Mouse (Mus musculus) hindbrain, embryonic 12.5 days (tissue): ENCODE measurements around the gene Pwp1. TPM values are rescaled to one million over a fixed set of nuclear protein-coding genes. Genes with fewer than 3 reads are reported as not detected.
A peak's percentile ranks its signal among the peaks of the same experiment; 100 is the strongest.

Experiments
- ATAC-seq: fragments of 200-750 bp; cut with Nextera tagmentation; 2 replicates; pipeline ENCODE4 v1.8.0; 2017; ENCODE audit warnings: moderate TSS enrichment; ENCODE audit not compliant: low FRiP score
- H3K27ac ChIP-seq: fragments of 300-500 bp; sonication (generic); 2 replicates; pipeline ENCODE4 v1.5.1; 2016; ENCODE audit warnings: mild to moderate bottlenecking
- H3K27me3 ChIP-seq: fragments of 300-500 bp; sonication (generic); 2 replicates; pipeline ENCODE4 v1.6.1; 2016; ENCODE audit warnings: mild to moderate bottlenecking
- H3K36me3 ChIP-seq: fragments of 300-500 bp; sonication (generic); 2 replicates; pipeline ENCODE4 v1.6.1; 2016; ENCODE audit warnings: mild to moderate bottlenecking
- H3K4me1 ChIP-seq: fragments of 300-500 bp; sonication (generic); 2 replicates; pipeline ENCODE4 v1.6.1; 2016
- H3K4me2 ChIP-seq: fragments of 300-500 bp; sonication (generic); replicated peaks from 2 replicates; pipeline ENCODE4 v1.6.1; 2016; ENCODE audit warnings: mild to moderate bottlenecking
- H3K4me3 ChIP-seq: fragments of 300-500 bp; sonication (generic); 2 replicates; pipeline ENCODE4 v1.5.1; 2016; ENCODE audit warnings: mild to moderate bottlenecking
- H3K9ac ChIP-seq: fragments of 300-500 bp; sonication (generic); 2 replicates; pipeline ENCODE4 v1.6.1; 2016; ENCODE audit warnings: mild to moderate bottlenecking, moderate library complexity
- H3K9me3 ChIP-seq: fragments of 300-500 bp; sonication (generic); replicated peaks from 2 replicates; pipeline ENCODE4 v1.6.1; 2016; ENCODE audit warnings: mild to moderate bottlenecking
- WGBS: fragments of 180-500 bp; shearing (Covaris S2); methylation state at CpG from one replicate; pipeline ENCODE4 v1.1.7; 2016; 5-methylcytosine and 5-hydroxymethylcytosine counted together
- polyA plus RNA-seq: library from polyadenylated mRNA; unstranded; fragments of >200 nt; fragmentation: Nextera tagmentation; extraction: Ambion mirVana; gene quantifications from 2 replicates; pipeline ENCODE4 v1.2.1, GENCODE M21; 2016

Gene Pwp1
- polyA plus RNA-seq, 1 experiment from 2014 or later, result 71.7 TPM

DNA sequence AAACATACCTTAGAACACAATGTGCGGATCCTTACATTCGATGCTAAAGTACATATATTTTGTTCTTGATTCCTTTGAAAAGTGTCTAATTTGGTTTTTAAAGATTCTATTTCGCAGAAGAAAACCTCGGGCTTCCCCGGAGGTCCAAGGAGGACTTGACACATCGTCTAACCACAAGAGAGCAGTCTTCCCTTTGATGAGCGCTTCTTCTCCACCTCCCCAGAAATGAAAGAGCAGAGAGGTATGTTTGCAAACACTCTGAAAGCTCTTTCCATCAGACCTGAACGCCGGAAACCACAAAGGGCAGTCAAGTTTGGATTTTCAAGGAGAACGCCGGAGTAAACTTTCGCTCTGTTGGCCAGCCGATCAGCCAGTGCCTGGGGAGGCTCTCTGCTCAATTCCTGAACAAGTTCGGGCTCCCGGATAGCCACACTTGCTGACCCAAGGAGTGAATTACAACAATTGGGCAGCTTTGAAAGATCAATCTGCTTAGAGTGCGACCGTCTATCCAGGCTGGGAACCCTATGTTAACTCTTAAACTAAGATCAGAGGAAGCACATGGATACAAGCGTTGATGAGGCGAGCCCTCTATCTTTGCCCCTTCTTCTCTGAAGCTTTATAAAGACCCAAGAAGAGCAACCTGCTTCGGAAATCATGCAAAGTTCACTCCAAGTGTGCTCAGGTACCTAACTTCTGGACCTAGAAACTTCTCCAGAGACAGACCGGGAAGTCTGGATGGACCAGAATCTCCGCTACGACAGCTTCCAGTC, 98.6 kb downstream of the Pwp1 start, which contains the start of gene Ascl4:
Gene Ascl4 (plus strand): TSS at position 6 of the 770 bp plus-strand sequence.
- 2% methylated on average over 23 of the region's 23 CpGs for WGBS
- peak; percentile 7; the same call in 1 of the 2 replicates for ATAC-seq
- Histone ChIP-seq H3K27me3 (peaks cover 27% of the 10 kb centered on the region), H3K9ac (peak within 1 kb of the TSS; percentile 64), H3K36me3 (no peaks in the 10 kb centered on the region), H3K27ac (no peak within 1 kb of the TSS), H3K4me2 (peak within 1 kb of the TSS; percentile 91), H3K9me3 (no peaks in the 10 kb centered on the region), H3K4me3 (peak within 1 kb of the TSS; percentile 57), H3K4me1 (peaks cover 13% of the 10 kb centered on the region)

DNA sequence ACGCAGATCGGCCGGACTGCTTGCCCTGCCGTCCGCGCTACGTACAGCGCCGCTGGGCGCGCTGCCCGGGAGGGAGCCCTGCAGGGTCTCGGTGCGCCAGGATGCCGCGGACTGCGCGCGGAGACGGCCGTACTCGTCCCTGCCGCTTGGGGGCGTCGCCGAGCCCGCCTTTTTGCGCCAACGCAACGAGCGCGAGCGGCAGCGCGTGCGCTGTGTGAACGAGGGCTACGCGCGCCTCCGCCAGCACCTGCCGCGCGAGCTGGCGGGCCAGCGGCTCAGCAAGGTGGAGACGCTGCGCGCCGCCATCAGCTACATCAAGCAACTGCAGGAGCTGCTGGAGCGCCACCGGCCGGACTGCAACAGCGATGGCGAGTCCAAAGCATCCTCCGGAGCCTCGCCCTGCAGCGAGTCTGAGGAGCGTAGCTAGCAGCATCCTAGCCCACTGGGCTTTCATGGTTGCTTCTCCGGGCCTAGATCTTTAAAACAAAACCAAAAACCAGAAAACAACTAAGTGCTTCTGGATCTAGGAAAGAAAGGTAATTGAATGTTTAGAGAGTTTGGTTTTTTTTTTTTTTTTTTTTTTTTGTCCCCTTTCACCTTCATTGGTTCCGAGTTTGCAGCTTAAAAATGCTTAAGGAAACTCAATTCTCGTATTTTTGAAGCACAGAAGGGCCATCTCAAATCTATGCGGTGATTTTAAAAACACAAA, 99.4 kb downstream of the Pwp1 start:
- Histone ChIP-seq H3K27me3 (peaks cover 24% of the 10 kb centered on the region), H3K36me3 (no peaks in the 10 kb centered on the region), H3K27ac (no peak overlapping the region), H3K9me3 (no peaks in the 10 kb centered on the region), H3K4me2 (peak overlapping the region; percentile 91), H3K9ac (peak overlapping the region; percentile 64), H3K4me3 (peak overlapping the region; percentile 57), H3K4me1 (peaks cover 13% of the 10 kb centered on the region)
- peak; percentile 90 for ATAC-seq
- WGBS, result under 1% methylated on average over 63 of the region's 63 CpGs

GRCm38 (mm10) chr10:85929208-85929591, 99.9 kb downstream of the Pwp1 start:
- peak overlapping the region; percentile 47; the same call in 1 of the 2 replicates for H3K9ac ChIP-seq
- H3K4me1 ChIP-seq, result peaks cover 13% of the 10 kb centered on the region
- no peaks in the 10 kb centered on the region for H3K36me3 ChIP-seq
- H3K4me3 ChIP-seq, result peak overlapping the region; percentile 57
- whole genome bisulfite sequencing, result 60% methylated on average over 11 of the region's 11 CpGs
- H3K27ac ChIP-seq, result no peak overlapping the region
- H3K4me2 ChIP-seq, result peak overlapping the region; percentile 91
- H3K27me3 ChIP-seq, result peaks cover 23% of the 10 kb centered on the region
- no peaks in the 10 kb centered on the region for H3K9me3 ChIP-seq
- 0 out of 2 replicates have a peak, but pooled peaks have one; percentile 41 for ATAC-seq

DNA sequence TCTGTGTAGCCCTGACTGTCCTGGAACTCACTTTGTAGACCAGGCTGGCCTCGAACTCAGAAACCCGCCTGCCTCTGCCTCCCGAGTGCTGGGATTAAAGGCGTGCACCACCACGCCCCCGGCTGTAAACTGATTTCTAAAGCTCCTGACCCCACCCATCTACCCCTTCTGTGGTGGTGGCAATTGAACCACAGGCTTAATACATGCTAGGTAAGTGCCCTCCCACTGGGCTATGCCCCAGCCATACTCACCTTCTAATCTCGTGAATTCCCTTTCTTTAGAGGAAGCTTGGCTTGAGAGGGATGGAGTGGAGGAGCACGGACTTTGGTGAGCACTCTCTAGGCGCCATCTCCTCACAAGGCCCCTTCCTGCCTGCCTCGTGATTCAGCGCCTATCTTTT, 100.7 kb downstream of the Pwp1 start:
- no peak overlapping the region for H3K27ac ChIP-seq
- H3K27me3 ChIP-seq, result peaks cover 23% of the 10 kb centered on the region
- ATAC-seq, result no peak
- H3K4me3 ChIP-seq, result no peak overlapping the region
- H3K4me1 ChIP-seq, result peaks cover 13% of the 10 kb centered on the region
- H3K4me2 ChIP-seq, result no peak overlapping the region
- H3K36me3 ChIP-seq, result no peaks in the 10 kb centered on the region
- H3K9me3 ChIP-seq, result no peaks in the 10 kb centered on the region
- no peak overlapping the region for H3K9ac ChIP-seq
- 95% methylated on average over 11 of the region's 11 CpGs for WGBS

- no peak for ATAC-seq
- H3K4me3 ChIP-seq, result no peak overlapping the region
- H3K4me2 ChIP-seq, result no peak overlapping the region
- H3K9me3 ChIP-seq, result no peaks in the 10 kb centered on the region
- H3K27ac ChIP-seq, result no peak overlapping the region
- 94% methylated on average over 6 of the region's 6 CpGs for WGBS
- no peak overlapping the region for H3K9ac ChIP-seq
- H3K36me3 ChIP-seq, result peaks cover 61% of the 10 kb centered on the region
- H3K27me3 ChIP-seq, result no peaks in the 10 kb centered on the region
- H3K4me1 ChIP-seq, result no peaks in the 10 kb centered on the region
Measured at GRCm38 (mm10) chr10:85936280-85936965, 107.1 kb downstream of the Pwp1 start.

Other genes starting within 250 kb of the Pwp1 start
- gene Prdm4, start 87.6 kb downstream of the Pwp1 start, polyA plus RNA-seq, result 35.3 and 39.0 TPM in 2 replicates
- 0.53 and 0.59 TPM in 2 replicates for gene Ascl4, start 98.2 kb downstream of the Pwp1 start, polyA plus RNA-seq
- gene Rtcb, start 128.3 kb downstream of the Pwp1 start, polyA plus RNA-seq, result 186 and 192 TPM in 2 replicates
- not detected in 2 replicates for gene Bpifc, start 182.4 kb downstream of the Pwp1 start, polyA plus RNA-seq
- gene Fbxo7, start 192.5 kb downstream of the Pwp1 start, polyA plus RNA-seq, result 17.2 and 19.0 TPM in 2 replicates